Mouse (Mus musculus) MN1 (cell line): ENCODE data around the gene Gnat3.

Experiments
- DNase-seq: peaks from one replicate; pipeline ENCODE4 v3.0.0-alpha.2; 2016; ENCODE audit warnings: low spot score

Gnat3 gene

DNA sequence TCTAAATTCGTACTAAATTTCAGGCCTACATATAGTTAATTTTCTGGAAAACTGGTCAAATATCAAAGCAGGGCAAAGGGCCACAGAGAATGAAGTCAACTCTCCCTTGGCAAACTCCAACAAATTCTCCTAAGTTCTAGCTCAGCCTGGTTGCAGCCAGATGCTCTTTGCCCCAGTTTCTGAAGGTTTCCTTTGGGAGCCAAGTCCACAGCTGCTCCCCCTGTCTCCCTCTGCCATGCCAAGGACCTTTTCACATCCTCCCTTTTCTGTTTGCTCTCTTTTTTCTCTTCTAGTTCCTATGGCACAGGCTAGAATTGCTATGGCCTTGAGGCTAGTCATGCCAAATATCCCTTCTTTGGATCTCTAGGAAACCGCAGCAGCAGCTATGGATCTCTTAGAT, 43.8 kb downstream of the Gnat3 start:
- DNase-seq: no peak

DNA sequence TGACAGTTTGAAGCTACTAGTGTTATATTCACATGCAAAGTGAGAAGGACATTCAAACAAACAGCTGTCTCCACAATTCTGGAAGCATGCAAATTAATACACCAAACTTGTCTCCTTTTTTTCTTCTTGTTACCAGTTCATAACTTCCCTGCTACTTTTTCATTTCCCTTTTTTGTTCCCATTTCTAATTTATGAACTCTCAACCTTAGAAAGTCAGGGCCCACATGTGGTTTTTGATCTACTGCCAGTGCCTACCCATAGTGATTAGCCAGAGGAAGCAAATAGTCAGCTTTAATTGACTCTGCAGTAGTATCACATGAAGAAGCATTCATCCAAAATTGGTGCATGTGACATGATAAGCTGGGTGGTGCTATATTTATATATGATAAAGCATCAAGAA, 44.7 kb downstream of the Gnat3 start:
- no peak for DNase-seq

DNA sequence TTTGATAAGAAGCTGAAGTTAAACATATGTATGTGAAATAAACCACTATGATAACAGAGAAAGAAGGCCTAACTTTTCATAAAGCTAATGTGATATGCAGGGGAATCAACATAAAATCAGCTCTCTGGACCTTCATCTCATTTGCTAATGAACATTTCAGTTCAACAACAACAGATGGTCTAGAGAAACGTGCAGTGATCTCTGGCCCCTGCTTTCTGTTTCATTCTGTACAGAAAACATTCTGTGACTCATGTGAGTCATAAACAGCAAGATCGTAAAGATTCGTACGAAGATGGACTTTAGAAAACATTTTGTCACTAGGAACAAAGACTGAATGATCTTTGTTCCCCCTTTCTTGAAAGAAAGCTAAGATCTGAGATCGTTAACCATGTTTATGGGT, 48.0 kb downstream of the Gnat3 start:
- no peak for DNase-seq

DNA sequence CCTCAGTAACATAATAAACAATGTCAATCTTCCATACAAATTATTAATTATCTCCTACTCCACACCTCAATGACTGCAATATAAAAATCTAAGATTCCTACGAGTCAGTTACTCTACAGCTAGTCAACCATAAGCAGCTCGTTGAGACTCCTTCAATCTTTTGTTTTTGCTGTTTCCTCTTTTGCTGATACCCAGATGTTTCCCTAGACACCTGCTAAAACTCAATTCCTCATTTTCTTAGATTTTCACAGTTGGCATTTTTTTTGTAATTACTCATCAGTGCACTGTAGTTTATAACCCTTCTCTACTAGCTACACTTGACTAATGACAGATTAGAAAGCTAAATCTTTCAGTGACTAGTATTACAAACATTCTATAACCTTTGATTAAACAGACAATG, 50.8 kb downstream of the Gnat3 start:
- DNase-seq: no peak

DNA sequence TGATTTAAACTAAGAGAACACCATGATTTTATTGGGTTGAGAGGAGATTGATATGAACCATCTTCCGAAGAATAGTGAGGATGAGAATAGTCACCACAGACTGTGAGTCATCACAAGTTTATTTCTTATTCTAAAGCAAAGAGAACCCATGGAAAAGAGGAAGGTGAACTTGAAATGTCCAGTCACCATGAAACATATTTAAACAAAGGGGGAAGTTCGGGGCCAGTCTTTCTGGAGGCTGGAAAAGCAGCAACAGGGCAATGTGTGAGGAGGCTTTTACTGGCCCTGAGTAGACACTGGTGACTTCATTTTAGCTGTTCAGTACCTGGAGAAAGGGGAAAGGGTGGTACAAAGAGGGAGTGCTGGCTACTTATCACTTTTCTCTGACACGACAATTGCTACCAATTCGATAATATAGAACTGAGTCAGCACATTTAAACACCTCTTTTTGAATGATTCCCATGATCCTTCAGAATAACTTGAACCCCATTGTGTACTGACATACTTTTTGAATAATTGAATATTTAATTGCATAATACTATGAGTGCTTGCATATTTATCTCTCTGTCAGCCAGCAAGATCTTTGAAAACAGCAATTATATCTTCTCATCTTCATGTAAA, 52.0 kb downstream of the Gnat3 start:
- DNase-seq: no peak

DNA sequence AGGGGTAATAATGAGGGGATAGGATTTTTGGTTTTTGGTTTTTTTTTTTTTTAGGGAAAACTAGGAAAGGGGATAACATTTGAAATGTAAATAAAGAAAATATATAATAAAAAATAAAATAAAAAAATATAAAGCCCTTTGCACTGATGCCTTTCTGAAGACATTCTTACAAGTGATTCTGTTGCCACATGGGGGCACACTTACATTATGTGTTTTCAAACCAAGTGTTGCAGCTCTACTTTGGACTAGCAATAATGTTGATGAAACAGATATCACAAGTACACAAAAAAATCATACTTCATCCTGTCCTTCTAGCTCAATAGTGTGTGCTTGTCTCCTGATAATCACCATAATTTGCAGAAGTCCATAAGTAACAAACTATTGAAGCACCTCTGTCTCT, 61.0 kb downstream of the Gnat3 start:
- no peak for DNase-seq

DNA sequence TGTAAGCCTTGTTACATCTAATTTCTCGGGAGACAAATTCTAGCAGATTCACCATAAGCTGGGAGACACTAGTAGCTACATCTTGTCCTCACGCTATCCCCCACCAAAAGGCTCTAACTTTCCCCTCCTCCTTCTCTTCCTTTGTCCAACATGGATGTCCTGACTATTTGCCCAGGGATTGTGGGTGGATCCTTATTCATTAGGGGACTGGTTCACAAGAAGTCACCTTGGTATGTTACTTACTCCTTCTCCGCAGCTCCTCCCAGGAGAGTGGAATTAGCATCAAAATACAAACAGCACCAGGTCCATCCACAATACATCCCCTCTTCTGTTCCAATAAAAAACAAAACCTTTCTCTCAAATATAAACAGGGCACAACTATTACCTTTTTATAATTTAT, 65.2 kb downstream of the Gnat3 start:
- no peak for DNase-seq

DNA sequence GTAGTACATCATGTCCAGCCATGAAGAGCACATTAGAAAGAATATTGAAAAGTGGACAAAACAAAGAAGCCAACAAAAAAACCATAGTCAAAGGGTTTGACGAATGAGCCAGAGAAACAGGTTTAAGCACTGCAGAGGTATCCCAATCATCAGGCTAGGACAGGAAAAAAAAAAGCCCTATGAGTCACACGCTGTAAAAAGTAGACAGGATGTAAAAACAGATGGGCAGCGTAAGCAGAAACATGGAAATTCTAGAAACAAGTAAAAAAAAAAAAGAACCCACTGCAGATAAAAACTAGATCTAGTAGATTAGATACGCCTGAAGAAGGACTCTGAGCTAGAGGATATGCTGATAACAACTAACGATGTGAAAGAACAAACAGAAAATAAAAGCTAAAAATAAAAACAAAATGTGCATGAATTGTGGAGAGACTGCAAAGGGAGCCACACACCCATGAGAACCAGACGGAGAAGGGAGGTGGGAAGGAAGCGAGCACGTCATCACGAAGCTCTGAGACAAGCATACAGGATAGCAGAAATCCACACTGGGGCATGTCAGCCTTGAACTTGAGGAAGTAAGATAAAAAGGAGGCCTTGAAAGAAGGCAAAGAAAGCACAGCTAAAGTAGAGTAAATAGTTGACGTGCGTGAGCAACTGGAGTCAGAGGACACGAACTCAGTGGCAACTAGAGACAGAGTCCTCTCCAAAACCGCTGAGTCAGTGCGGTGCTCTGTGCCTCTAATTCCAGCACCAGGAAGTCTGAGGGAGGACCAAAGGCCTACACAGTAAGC, 73.7 kb downstream of the Gnat3 start:
- DNase-seq: no peak

DNA sequence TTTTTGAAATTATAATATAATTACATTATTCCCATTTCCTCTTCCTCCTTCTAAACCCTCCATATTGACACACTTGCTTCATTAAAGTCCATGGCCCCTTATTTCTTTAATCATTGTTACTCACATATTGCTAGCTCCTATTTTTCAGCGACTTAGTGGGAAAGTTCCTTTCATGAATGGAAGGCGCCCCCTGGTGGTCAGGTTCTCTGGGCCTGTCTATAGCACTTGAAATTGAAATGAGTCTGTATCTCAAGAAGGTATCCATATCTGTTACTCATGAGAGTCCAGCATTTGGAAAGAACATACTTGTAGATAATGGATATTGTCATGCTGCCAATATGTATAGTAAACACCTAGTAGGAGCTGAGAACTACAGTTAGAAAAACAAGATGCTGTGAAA, 80.7 kb downstream of the Gnat3 start:
- DNase-seq: no peak

DNA sequence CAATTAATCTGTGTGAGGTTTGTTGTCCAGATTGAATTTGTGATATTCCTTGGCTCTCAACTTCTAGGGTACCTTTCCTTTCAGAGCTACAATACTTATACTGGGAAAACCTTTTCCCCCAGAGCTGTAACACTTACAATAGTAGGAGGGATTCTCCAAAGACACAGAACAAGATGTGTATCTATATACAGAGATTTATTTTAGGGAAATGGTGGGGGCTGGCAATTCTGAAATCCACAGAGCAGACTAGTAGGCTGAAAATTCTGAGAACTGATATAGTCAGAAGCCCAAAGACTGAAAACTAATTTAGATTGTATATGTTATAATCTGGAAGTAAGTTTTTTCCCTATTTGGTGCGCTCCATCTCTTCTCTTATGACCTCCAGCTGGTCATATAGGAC, 86.5 kb downstream of the Gnat3 start:
- no peak for DNase-seq

DNA sequence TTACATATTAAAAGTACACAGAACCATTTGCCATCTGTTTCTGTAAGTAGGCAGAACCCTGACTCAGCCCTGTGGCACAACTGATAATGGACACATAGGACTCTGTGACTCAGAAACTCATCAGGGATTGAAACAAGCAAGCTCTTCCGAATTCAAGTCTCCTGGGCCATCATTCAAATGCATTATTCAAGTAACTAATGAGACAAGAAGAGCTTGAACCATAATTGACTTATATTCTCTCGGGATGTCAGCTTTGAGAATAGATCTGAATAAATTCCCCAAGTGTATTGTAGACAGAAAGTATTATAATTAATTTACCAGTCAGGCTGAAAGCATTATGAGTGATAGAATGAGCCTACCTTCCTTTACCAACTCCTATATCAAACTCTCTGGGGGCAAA, 93.0 kb downstream of the Gnat3 start:
- DNase-seq: no peak
